Mouse (Mus musculus): ENCODE measurements around the gene Opcml. TPM values are rescaled to one million over a fixed set of nuclear protein-coding genes. Genes with fewer than 3 reads are reported as not detected.

Opcml gene
- 0.13 TPM for polyA plus RNA-seq (2017; shearing (Covaris generic))

GRCm38 (mm10) chr9:27790725-27791638, at the start of gene Opcml:
Opcml (plus strand) TSS chr9:27790775.

Measured in CD4-positive, CD25-positive, alpha-beta regulatory T cell (primary cell).